Mouse (Mus musculus) thymus, postnatal 4 days (tissue): ENCODE measurements around the gene Drc7.

Experiments
- DNase-seq: peaks from one replicate; pipeline ENCODE4 v3.0.0; 2021

Gene Drc7

DNA sequence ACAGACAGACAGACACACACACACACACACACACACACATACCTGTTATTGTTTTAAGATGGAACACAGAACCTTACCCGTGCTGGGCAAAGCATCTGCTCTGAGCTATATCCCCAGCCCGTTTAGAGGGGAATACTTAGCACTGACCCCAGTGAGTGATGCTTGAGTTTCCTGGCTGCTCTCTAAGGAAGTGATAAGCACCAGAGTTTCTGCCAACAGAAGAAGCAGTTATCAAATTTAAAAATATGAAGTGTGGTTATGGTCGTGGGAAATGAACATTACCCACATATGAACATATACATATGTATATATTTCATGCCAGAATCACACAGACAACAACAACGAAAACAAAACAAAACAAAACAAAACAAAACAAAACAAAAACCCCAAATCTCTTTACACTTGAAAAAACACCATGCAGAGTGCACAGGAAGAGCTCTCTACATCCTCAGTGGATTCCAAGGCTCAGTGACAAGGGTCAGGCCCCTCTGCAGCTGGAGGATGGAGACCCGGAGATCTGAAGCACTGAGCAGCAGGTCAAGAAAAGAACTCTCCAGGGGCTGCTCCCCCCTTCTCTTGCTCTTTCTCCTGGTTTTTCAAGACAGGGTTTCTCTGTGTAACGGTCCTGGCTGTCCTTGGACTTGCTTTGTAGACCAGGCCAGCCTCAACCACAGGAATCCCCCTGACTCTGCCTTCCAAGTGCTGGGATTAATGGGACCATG, 5.1 kb downstream of the Drc7 start:
- DNase-seq = no peak

DNA sequence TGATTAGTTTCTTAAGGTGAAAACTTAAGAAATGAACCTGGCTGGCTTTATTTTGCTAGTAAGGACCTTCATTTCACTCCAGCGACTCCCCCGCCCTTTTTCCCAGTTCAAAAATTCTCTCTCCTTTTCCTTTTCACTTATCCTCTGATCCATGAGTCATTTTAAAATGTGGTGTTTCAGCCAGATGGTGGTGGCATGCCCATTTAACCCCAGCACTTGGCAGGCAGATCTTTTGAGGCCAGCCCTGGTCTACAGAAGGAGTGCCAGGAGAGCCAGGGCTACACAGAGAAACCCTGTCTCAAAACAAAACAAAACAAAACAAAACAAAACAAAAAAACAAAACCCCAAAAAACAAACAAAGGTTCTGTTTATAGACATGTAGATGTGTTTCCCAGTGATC, 9.6 kb downstream of the Drc7 start:
- no peak for DNase-seq

DNA sequence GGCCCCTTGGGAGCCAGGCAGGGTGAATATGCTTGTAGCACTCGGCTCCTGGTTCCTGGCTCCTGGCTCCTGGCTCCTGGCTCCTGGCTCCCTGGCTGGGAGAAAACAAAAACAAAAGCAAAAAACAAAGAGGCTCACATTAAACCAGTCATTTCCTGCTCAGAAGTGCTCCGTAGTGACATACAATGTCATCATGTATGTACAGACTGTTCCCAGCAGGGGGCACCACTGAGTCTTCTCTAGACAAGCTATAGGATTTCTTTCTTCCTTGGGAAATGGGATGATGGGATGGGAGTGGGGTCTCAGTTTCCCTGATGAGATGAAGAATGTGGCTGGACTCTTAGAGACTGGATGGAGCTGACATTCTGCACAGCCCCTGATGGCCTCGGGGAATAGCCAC, 12.7 kb downstream of the Drc7 start:
- DNase-seq = peak; percentile 92

DNA sequence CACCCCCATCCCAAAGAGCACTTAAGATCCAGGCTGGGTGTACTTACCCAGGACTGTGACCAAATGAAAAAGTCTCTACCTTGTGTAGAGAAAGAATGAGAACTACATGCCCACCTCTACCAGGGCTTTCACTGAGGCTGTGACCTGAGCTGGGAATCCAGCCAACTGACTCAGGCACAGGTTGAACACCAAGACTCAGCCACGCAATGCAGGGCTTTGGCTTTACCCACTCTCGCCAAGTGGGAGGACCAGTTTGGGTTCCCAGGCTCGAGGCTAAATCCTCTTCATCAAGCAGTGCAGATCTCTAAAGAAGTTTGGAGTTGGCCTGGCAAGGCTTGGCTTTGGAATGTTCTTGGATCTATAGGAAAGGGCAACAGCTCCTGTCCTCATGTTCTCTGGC, 20.6 kb downstream of the Drc7 start:
- no peak for DNase-seq

DNA sequence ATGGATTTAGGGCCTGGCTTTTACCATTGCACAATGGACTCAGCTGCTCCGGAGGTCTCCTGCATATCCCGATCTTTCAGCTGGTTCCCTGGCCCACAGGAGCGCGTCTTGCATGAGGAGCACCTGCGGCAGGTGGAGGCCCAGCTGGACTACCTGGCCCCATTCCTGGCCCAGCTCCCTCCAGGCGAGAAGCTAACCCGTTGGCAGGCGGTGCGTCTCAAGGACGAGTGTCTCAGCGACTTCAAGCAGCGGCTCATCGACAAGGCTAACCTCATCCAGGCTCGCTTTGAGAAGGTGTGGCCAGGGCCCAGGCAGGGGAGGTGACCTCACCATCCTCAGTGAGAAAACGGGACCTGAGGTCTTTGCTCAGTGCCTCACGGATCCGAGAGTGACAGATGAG, 21.2 kb downstream of the Drc7 start:
- DNase-seq = no peak

DNA sequence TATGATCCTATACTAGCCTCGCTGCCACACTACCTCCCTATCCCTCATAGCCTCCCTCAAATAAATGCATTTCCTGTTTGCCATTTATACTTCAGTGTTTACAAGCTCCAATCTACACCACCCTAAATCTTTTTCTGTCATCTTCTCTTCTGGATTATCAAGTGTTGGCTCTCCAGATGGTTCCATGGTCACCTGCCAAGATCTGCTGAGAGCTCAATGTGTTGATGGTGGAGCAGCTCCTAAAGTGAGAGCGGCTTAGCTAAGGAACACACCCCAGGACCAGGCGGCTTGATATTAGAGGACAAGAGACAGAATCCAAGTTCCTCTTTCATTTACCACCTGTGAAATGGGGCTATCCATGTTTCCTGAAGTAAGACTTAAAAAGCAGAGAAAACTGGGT, 23.2 kb downstream of the Drc7 start:
- no peak for DNase-seq

DNA sequence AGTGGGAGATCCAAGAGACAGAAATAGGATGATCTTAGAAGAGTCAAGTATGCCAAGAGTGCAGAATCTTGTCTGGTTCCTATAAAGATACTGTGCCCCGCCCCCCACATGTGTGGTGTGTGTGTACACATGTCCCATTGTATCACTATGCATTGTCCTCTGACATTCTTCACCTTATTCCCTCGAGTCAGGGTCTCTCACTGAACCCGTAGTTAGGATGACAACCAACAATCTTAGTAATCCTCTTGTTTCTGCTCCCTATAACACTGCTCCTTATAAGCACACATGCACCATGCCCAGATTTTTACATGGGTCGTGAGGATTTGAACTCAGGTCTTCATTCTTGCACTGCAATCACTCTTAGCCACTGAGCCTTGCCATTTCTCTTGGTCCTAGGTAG, 24.4 kb downstream of the Drc7 start:
- no peak for DNase-seq

DNA sequence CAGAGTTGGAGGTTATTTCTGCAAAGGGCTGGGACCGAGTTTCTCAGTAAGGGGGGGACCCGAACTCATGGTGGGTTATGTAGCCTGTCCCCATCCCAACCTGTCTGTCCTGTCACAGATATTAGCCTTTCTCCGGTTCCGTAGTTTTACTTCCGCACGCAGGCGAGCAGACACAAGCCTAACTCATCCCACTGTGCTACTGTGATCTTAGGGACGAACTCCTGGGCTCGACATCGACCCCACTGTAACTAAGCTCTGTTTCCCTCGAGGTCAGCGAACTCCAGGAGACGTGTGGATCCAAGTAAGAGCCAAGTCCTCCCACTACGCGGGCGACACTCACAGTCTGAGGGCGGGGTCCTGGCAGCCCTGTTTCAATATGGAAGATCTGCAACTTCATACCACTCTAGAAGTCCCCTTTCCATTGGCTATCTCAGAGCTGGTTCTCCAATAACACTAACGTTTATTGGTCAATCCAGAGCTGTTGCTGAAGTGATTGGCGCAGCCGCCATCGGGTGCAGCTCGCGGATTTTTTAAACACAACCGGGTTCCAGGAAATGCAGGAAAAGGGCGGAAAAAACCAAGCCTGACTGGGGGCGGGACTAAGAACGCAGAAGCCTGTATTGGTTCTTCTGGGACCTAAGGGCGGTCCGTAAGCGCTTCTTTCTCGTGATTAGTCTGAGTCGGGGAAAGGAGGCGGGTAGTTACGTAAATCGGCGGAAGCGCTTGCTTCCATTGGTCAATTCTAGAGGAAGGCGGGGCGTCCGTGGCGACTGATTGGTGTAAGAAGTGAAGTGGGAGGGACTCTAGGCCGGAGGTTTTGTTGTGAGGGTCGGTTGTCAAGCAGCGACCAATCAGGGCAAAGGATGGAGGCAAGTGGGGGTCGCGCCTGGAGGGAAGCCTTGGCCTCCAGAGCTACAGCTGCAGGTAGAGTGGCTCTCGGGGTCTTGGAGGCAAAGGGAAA, 25.8 kb downstream of the Drc7 start, which contains the start of gene Katnb1:
Gene Katnb1, plus strand, starts transcription at position 806 of the 961 bp plus-strand sequence.
- peak; percentile 97 for DNase-seq

DNA sequence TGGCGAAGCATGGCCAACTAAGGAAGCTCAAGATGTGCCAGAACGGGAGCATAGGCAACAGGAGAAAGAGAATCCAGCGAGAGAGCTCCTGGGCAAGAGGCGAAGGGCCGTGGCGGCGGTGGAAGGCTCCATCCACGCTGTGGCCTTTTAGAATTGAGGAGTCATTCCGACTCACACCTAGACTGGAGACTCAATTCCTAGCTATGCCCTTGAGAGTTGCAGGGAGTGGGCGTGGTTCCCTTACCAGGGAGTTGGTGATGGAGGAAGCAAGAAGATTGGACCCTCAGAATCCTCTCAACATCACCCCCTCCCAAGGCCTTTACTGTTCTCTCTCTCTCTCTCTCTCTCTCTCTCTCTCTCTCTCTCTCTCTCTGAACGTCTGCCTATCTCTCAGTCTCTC, 26.7 kb downstream of the Drc7 start:
- peak; percentile 36 for DNase-seq

DNA sequence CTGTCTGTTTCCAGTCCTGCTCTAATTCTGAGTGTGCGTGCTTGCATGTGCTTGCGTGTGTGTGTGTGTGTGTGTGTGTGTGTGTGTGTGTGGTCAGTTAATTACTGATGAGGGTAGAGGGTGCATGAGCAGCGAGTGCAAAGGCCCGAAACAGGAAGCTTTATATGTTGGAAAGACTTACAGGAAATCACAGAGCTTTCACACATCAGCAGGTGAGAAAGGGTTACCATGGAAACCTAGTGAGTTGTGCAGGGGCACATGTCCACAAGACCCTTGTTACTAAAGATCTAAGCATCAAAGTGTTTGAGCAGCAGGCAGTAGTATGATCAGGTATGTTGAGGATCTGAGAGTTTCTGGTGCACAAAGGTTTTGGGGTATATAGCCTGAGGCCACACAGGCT, 29.4 kb downstream of the Drc7 start:
- DNase-seq = no peak

DNA sequence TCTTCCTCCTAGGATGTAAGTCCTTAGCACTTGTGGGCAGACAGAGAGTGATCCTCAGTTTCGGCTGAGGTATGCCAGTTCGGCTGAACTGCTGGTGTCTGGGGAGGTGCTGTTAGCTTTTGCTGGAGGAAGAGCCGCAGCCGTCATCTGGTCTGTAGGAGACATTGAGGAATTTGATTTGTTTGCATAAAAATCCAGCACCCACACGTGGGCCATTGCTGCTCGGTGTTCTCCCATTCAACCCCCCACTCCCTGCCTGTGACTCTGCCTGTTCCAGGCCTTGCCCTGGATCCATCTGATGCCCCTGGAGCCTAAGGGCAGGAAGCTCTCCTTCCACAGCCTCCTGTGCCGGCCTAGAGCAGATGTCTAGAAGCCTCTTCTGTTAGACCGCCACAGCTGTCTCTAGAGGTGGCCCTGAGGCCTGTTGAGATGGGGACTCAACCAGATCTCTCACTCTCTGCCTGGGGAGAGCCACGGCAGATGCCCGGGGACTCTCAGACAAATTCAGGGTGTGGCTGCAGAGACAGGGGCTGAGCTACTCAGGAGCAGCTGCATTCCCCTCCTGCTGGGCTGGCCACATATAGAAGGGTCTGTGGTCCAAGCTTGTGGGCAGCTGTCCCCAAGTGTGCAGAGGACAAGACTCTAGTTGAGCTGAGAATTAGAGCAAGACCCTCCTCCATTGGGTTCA, 30.0 kb downstream of the Drc7 start:
- no peak for DNase-seq

DNA sequence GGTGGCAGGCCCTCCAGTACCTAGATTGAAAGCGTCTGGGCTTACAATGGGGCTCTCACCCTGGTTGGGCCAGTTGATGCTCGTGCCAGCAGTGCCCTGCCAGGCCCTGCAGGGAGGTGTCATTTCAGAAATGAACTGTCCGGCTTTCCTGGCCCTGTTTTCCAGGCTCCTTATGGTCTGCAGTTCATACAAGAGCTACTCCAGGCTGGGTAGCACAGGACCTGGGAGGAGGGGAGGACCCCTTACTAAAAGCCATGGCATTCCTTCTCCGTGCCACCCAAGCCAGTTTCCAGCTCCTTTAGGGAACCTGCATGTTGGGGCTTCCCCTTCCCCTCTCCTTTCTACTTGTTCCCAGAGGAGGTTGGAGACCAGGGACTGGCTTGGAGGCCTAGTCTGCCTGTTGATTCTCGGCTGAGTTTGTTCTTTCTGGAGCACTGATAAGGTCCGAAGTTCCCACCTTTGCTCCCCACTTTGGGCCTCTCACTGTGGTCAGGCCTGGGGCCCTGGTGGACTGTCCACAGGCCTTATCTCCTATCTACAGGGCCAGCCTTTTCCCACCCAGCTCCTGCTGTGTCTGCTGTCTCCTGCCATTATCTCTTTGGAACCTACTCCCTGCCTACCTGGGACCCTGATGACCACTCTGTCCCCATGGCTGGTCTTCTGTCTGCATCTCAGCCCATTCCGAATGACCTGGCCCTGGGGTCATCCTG, 30.7 kb downstream of the Drc7 start:
- no peak for DNase-seq

DNA sequence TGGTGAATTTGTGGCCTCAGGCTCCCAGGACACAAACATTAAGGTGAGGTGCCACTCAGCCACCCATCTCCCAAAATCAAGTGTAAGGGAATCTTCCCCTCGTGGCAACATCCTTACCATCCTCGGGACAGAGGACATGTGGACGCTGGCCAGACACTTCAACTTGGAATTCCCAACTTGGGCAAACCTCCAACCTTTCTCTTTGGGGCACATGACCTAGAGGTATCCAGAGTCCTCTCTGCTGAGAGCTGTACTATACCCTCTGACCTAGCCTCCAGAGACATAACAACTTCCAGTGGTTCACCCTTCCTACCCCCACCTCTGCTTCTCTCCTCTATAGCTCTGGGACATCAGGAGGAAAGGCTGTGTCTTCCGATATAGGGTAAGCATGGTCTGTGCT, 38.7 kb downstream of the Drc7 start:
- DNase-seq = no peak

DNA sequence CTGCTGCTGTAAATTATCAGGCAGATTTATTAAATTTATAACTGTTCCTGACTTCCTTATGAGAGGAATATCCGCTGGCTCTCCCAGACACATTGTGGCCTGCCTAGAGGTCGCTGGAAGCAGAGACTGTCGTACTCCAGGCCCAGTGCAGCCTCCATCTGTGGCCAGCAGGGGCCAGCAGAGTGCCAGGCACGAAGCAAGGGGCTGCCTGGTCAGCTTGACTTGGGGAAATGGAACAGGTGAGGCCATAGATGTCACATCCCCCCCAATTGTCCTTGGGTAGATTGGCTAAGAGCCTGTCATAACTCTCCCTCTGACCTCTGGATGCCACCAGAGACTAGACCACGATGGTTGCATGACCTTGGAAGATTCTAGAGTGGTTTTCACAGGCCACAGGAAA, 44.1 kb downstream of the Drc7 start:
- peak; percentile 78 for DNase-seq

DNA sequence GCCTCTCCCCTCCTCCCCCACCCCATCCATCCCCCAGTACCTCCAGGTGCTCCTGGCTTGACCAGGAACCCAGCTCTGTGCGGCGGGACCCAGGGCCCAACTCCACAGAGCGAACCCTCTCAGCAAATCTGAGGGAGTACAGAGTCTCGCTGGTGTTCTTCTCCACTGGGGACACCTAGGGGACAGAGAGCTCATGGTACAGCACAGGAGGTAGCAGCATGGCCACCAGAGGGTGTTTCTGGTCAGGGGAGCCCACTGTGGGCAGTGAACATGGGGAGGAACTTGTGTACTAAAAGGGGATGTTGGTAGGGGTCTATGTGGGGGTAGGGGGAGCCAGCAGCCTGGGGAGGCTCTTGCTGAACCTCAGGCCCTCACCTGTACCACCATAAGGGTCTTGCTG, 47.1 kb downstream of the Drc7 start:
- DNase-seq = no peak

DNA sequence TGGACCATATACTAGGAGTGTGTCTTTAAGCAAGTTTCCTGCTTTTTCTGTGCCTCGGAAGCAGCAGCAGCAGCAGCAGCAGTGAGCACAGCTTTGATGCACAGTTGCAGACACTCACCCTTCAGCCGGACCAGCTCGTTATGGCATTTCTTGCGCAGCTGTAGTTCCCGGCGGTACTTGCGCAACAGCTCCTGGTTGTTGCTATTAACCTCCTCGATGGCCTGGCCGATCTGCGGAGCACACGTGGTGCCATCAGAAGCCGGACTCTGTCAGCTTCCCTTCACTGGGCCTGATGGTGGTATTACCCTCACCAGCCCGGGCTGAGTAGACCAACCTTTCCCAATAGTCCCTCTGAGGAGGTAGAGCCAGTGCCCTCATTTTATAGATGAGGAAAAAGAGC, 52.4 kb downstream of the Drc7 start:
- no peak for DNase-seq

DNA sequence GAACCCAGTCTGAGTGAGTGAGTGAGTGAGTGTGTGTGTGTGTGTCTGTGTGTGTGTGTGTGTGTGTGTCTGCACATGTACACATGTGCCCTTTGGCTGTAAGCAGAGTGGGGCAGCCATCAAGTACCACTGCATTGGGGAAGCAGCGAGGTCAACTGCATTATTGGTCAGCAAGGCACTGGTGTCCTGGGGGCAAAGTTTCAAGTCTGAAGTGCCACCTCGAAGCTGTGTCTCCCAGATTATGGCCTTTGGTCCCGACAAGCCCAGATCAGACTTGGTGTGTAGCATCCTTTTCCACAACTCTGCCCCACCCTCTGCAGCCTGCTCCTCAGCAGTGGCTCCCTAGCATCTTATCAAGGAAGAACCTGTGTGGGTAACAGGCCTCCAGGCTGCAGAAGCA, 57.7 kb downstream of the Drc7 start:
- no peak for DNase-seq

DNA sequence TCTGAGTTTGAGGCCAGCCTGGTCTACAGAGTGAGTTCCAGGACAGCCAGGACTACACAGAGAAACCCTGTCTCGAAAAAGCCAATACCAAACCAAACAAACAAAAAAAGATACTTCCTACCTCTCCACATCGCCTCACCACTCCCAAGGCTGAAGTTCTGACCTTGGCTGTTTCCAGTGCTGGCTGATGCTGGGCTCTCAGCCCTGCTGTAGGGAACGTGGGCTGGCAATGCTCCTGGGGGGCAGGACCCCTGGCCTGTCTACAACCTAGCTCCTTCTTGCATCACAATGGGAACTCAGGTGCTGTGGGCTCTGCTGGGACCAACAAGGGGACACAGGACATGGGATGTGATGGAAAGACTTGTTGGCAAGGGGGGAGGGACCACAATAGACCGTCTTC, 58.2 kb downstream of the Drc7 start:
- DNase-seq = no peak

DNA sequence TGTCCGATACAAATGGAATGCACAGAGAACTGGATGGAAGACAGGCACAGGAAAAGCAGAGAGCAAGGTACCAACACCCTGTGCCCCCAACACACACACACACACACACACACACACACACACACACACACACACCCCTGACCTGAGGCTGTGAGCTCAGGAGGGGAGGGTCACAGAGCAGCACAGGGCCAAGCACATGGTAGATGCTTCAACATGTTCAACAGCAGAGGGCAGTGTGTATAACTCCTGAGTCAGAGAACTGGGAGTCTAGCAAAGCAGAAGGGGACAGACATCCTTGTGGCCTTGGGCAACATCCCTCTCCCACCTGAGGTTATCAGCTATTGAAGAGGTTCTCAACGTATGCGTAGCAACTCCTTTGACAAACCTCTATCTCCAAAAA, 58.8 kb downstream of the Drc7 start:
- DNase-seq = peak; percentile 38

DNA sequence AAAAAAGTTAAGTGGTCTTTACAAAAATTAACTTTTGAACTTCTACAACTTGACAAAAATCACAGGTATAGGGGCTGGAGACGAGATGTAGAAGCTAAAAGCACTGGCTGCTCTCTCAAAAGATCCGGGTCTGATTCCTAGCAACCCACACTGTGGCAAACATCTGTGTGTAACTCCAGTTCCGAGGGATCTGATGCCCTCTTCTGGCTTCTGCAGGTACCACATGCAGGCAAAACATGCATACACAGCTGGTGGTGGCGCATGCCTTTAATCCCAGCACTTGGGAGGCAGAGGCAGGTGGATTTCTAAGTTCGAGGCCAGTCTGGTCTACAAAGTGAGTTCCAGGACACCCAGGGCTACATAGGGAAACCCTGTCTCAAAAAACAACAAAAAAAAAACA, 68.6 kb downstream of the Drc7 start:
- peak; percentile 34 for DNase-seq

DNA sequence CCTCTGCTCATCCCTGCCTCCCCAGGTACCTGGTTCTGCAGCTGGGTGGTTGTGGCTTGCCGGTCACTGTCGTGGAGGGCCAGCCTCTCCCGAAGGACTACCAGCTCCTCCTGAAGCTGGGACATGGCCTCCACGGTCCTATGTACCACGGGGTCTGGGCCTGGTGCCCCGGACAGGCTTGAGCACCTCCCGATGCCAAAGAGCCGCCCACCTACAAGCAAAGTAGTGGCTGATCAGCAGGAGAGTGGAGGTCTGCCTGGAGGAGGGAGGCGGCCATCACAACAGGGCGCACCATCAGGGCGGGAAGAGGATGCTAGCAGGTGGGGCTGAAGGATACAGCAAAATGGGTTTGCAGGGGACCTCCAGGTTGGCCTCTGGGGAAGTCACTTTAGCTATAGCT, 71.6 kb downstream of the Drc7 start:
- no peak for DNase-seq

DNA sequence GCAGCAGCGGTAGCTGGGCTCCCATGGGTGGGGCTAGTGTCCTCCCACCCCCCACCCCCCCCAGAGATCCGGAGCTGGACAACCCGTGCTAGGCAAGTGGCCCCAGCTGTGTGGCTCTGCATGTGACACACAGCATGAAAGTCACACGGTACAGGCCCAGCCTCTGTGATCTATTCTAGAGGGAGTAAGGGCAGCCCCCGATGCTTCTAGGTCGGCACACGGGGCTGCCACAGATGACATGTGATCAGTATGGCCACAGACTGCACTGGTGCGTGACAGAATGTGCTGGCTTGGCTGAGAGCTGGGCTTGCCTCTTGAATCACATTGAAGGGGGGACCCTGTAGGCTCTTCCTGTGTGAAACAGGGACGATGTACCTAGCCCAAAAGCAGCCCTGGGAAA, 72.8 kb downstream of the Drc7 start:
- DNase-seq = no peak
